Mouse (Mus musculus) thymus, adult 18-20 months (tissue): Measurements from ENCODE around the gene Cox16.
A peak's percentile ranks its signal among the peaks of the same experiment; 100 is the strongest.
"Not testable (repeated sequence)": the region's sequence is repeated elsewhere in the genome, so short reads cannot be mapped to it uniquely, and the experiment has no call there.

Experiments used
- DNase-seq, 2 experiments: peaks; one replicate each; pipeline ENCODE4 v3.0.0; 2022; ENCODE audit warnings: mixed read lengths in 2 of 2

Gene Cox16

GRCm38 (mm10) chr12:81484727-81485191, at the start of gene Cox16:
Gene Cox16, minus strand, starts transcription at chr12:81485127.
- DNase-seq = peak; percentile 82 to 86

DNA sequence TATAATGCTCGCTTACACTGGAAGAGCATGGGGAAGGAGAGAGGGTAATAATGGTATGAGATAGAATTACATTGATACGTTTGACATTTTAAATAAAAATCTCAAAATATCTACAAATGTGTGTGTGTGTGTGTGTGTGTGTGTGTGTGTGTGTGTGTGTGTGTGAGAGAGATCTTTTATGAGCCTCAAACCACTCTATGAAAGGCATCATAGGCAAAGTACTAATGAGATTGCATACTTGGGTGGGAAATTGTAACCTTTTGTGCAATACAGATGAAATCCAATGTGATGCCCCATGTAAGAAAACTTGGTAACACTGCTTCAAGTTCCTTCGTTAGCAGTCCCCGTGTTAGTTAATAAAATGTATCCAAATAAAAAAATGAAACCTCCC, 48.1 kb upstream of the Cox16 start:
- no peak for DNase-seq

DNA sequence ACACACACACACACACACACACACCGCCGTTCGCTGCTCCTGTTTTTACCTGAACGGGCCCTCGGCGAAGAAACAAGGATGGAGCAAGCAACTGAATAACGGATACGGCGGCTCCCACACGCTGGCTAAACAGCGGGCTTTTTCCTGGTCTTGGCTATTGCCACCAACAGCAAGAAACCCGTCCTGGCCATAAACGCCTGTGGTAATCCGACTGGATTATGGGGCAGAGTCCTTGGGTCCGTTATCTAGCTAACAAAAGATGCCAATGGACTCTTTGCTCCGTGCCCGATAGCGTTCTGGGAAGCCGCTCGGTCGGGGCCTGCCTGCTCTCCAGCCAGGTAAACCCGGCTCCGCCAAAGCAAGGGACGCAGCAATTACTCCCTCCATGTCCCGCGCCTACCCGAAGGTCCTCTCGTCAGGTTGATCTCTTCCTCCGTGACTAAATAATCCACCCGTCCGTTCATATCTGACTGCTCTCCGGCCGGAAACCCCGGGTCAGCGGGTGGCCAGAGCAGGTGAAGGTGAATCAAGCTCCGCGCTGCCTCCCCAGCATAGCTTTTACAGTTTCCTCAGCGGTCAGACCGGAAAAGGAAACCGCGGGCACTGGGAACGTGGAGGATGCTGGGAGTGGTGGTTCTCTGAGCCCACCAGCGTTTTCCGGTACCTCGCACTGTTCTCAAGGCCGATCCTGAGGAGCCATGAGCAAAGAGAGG, 47.5 kb upstream of the Cox16 start, which contains the start of the genes Gm20498 and Synj2bp:
TSS of gene Gm20498 (minus strand) at position 590 of the 713 bp plus-strand sequence.
TSS of gene Synj2bp (minus strand) at position 596 of the 713 bp plus-strand sequence.
- peak; percentile 78 to 80 for DNase-seq

DNA sequence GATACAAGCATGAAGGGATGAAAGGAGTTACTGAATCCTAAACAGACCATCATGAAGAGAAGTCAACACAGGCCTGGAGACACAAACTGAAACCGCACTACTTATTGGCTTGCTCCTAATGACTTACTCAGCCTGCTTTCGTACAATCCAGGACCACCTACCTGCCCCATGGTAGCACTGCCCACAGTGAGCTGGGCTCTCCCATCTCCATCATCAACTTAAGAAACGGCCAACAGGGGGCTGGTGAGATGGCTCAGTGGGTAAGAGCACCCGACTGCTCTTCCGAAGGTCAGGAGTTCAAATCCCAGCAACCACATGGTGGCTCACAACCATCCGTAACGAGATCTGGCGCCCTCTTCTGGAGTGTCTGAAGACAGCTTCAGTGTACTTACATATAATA, 45.7 kb upstream of the Cox16 start:
- not testable (repeated sequence) for DNase-seq

DNA sequence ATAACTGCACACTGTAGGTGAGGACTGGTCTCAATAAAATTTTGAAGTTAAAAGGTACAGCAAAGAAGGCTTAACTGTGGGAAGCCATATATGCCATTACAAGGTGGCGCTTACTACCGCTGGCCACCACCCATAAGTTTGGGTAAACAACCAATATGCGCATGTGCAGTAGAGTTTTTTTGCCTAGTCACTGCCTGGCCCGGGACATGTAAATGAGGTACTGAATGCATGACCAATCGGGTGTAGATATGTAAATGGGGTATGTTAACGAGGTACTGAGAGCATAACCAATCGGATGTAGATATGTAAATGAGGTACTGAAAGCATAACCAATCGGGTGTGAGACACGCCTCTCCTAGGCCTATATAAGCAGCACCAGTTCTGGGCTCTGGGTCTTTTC, 12.0 kb upstream of the Cox16 start:
- not testable (repeated sequence) for DNase-seq

- DNase-seq = no peak
Measured at GRCm38 (mm10) chr12:81490491-81490890, 5.6 kb upstream of the Cox16 start.

DNA sequence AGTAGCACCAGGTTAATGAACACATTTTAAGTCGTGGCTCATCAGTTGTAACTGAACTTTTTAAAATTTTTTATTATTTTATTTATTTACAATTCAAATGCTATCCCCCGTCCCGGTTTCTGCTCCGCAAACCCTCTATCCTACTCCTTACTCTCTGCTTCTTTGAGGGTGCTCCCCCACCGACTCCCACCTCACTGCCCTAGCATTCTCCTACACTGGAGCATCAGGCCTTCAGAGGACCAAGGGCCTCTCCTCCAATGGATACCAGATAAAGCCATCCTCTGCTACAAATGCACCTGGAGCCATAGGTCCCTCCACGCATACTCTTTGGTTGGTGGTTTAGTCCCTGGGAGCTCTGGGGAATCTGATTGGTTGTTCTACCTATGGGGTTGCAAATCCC, 384 bp upstream of the Cox16 start:
- peak in 1 of 2 experiments; percentile 11 for DNase-seq

DNA sequence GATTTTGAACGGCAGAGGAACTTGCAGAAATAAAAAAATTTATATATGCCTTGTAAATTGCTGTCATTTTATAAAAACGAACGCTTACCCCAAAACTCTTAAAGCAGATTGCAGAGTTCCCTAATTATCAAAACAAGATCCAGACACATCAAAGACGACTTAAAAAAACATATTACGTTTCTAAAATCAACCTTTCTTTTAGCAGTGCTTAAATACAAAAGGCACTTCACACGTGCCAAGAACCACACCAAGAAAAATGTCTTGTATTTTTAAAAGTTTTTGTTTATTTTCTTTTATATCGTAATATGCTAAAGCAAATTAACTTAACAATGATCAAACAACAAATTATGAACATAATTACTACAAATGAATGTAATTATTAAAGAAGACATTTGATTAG, 715 bp downstream of the Cox16 start:
- no peak for DNase-seq

DNA sequence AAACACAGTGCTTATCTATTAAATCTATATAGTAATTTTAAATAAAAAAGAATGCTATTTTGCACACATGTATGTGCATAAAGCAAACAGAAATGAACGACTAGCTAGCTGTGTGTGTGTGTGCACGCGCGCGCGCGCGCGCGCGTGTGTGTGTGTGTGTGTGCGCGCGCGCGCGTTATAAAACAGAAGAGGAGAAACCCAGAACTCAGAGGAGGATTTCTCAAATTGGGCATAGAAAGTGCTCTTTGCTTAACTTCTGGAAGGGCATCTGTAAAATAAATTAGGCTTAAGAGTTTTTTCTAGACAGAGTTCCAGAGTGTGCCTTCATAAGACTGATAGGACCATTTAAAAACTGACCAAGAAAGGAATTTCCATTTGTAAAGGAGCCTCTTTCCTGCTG, 1.3 kb downstream of the Cox16 start:
- no peak for DNase-seq

- not testable (repeated sequence) for DNase-seq
Measured at GRCm38 (mm10) chr12:81459051-81459450, 25.9 kb downstream of the Cox16 start.

- DNase-seq = not testable (repeated sequence)
Measured at GRCm38 (mm10) chr12:81438985-81439384, 45.9 kb downstream of the Cox16 start.

DNA sequence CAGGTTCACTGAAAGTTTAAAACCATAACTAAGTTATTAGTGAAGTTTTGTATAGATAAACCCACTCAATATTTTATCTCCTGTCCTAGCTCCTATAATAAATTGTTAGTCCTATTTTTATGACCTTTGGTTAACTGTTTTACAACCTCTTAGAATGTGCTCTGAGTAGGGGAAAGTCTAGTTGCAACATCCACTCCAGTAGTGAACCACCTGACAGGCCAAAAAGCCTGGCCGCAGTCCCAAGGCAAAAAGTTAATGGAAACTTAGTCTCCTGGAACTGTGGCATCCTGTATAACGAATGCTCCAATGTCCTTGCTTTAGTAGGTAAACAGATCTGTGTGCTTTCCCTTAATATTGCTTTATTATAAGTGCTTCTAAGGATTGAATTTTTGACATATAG, 50.1 kb downstream of the Cox16 start:
- not testable (repeated sequence) for DNase-seq

- DNase-seq = no peak
Measured at GRCm38 (mm10) chr12:81421846-81422245, 63.1 kb downstream of the Cox16 start, which contains the start of gene Adam4. Gene Adam4, minus strand, starts transcription at chr12:81421946.

DNA sequence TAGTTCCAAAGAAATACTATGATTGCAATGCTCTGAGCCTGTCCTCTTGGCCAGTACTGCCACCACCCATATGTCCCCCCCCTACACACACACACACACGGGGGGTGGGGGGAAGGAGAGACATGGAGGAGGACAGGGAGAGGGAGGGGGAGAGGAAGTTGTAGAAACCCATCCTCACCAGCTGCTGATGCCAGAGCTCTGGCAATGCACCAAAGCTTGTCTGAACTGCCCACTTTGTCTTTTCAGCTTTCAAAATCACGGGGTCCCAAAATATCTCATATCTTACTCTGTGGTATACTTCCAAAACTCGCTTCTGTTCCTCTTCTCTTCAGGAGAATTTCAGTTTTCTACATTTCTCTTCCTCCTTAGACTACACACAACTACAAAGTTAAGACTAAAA, 71.7 kb downstream of the Cox16 start:
- DNase-seq = no peak

- DNase-seq = no peak
Measured at GRCm38 (mm10) chr12:81408966-81409365, 76.0 kb downstream of the Cox16 start.

- DNase-seq = no peak
Measured at GRCm38 (mm10) chr12:81402187-81402586, 82.7 kb downstream of the Cox16 start.

DNA sequence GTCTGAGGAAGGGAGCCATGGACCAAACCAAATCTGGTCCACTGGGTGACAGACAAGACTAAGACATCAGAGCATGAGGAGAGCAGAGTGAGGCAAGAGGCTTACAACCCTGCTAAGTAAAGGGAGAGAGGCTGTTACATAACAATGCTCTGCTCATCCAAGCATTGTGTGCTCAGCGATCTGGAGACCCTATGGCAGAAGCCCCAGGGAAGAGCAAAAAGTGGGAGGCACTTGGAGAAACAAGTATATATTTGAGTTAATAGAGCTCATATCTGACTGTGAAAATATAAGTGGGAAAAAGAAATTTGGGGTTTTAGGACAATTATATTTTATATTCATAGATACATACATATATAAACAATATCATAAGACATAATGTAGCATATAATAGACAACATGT, 105.6 kb downstream of the Cox16 start, which contains the start of gene Gm4787:
TSS of gene Gm4787 (minus strand) at position 101 of the 400 bp plus-strand sequence.
- DNase-seq = not testable (repeated sequence)

DNA sequence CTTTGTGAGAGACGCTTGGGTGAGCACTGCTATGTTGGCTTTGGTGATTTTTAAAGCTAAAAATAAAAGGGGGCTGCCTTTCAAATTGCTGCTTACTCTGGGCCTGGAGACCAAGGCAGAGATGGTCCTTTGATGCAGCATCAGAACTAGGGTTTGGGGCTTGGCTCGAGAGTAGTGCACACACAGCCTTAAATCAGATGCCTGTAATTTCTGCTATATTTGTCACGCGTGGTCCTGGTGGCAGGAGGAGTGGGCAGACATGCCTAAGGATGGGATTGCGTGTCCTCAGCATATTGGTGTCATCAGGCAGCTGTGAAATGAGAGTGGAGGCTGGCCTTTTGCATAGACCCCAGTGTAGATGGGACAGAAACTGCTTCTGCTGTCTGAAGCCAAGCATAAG, 151.1 kb downstream of the Cox16 start:
- DNase-seq = no peak

DNA sequence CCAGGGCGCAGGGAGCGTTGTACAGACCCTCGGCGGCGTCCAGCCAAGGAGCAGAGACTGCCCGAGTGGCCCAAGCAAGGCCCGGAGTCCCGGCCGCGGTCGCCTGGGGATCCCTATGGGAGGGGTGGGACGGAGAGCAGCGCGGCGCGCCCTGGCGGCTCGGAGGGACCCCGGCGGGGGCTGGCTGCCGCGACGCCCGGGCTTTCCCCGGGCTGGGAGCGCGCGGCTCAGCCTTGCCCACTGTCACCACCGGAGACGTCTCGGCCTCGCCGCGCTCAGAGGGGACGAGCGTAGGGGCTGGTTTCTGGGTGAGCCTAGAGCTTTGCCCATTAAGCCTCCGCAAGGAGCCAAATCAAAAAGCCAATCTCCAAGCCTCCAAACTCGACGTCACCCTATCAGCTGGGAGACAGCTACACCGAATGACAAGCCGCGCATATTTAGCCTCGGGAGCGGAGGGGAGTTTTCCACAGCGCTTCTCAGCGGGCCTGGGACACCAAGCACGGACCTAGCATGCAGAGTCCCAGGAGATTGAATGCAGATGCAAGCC, 152.0 kb downstream of the Cox16 start, which contains the start of gene Slc8a3:
TSS of gene Slc8a3 (minus strand) at position 306 of the 547 bp plus-strand sequence.
- DNase-seq = no peak

- DNase-seq = no peak
Measured at GRCm38 (mm10) chr12:81331937-81332874, 152.7 kb downstream of the Cox16 start.

- DNase-seq = no peak
Measured at GRCm38 (mm10) chr12:81331046-81331638, 153.8 kb downstream of the Cox16 start.

DNA sequence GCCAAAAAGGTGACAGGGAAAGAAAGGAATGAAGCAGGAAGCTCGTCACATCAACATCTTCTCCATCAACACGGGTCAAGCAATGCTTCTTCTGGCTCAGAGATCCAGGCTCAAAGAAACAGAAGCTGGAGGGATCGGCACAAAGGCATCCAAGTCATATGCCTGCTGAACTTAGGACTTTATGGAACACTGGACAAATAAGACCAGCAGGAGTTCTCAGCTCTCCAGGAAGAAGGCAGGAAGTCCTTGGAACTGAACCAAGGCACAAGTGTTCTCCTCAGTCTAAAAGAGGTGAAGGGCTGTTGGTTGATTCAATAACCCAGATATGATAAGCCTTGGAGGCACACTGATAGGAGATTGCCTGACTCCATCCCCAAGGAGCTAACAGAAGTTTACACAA, 159.9 kb downstream of the Cox16 start:
- no peak for DNase-seq
